Mouse (Mus musculus) testis, adult 2 months (tissue): ENCODE measurements around the gene Abca16.

Experiments used
- CTCF ChIP-seq: fragments of 200-500 bp; IDR thresholded peaks from 2 replicates; pipeline ENCODE4 v1.5.1; 2012; ENCODE audit warnings: low read depth, mild to moderate bottlenecking, inconsistent platforms, low read length, moderate library complexity; ENCODE audit not compliant: control insufficient read depth, insufficient read depth, insufficient replicate concordance
- POLR2A ChIP-seq: fragments of 200-500 bp; IDR thresholded peaks from 2 replicates; pipeline ENCODE4 v1.6.1; 2012; ENCODE audit warnings: low read depth, mild to moderate bottlenecking, inconsistent platforms, low read length, moderate library complexity; ENCODE audit not compliant: control insufficient read depth

DNA sequence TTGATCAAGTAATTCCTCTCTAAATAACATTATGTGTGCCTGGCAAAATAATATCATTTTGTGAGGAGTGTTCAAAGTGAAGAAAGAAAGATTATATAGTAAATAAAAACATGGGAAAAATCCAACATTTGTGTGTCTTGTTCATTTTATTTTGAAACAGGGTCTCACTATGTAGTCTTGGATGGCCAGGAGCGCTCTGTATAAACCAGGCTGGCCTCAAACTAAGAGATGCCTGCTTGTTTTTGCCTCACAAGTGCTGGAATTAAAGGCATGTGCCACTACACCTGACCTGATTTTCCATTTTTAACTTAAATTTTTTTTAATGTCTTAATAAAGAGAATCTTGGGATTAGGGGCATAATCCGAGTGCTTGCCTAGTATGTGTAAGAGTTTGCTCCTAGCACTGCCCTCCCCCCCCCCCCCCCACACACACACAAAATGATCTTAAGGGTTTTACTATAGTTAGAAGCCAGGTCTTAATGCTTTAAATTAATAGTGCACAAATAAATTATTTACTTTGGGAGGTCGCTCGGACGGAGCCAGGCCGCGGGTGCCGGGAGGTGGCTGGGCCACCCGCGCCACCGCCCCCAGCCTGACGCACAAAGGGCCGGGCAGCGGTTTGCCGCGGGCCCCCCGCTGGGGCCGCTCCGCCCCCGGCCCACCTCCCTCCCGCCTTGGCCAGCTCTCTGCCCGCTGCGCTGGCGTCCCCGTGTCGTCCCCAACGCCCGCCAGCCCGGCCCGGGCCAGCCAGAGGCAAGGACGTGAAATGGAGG is 94.6 kb downstream of the Abca16 start:
- TF ChIP-seq POLR2A, result no peak
- TF ChIP-seq CTCF, result no peak
